Mouse (Mus musculus): ENCODE data around the gene Wdr47. TPM values are rescaled to one million over a fixed set of nuclear protein-coding genes. Genes with fewer than 3 reads are reported as not detected.

The Wdr47 gene
- polyA plus RNA-seq (2014; fragmentation: Illumina TruSeq; extraction: RNeasy Lipid Tissue Mini Kit (QIAGEN cat#74804); ENCODE audit: low read depth, low replicate concordance) = 14.8 TPM

DNA sequence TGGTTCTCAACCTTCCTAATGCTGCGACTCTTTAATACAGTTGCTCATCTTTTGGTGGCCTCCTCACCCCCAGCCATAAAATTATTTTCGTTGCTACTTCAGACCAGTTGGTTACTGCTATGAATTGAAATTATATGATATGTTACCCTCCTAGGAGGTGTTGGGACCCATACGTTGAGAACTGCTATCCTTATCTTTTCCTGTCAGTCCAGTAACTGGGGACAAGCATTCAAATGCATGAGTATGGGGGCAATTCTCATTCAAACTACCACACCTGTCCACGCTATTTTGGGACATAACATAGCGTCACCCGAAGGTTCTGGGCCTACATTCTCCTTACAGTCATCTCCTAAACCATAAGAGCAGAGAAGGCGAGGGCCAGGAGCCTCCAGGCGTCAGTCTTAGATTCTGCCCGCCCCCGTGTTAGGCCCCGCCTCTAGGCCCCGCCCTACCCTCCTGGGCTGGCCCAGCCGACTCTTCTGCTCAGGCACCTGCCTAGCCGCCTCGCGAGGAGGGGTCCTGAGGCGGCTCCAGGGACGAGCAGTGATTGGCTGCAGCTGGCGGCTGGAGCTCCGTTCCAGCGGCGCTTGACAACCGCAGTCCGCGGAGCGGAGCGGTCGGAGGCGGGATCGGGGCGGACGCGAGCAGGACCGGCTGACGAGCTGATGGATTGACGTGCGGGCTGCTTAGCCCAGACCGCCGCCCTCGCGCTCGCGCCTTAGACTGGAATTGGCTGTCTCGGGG, at the start of gene Wdr47:
Wdr47 (plus strand) TSS at position 494 of the 744 bp plus-strand sequence.

GRCm38 (mm10) chr3:108562133-108562730, 28.8 kb upstream of the Wdr47 start, which contains the start of gene Tmem167b:
Tmem167b (minus strand) TSS chr3:108562466.

GRCm38 (mm10) chr3:108571443-108572294, 19.4 kb upstream of the Wdr47 start, which contains the start of gene Taf13:
Taf13 (plus strand) TSS chr3:108571698.

DNA sequence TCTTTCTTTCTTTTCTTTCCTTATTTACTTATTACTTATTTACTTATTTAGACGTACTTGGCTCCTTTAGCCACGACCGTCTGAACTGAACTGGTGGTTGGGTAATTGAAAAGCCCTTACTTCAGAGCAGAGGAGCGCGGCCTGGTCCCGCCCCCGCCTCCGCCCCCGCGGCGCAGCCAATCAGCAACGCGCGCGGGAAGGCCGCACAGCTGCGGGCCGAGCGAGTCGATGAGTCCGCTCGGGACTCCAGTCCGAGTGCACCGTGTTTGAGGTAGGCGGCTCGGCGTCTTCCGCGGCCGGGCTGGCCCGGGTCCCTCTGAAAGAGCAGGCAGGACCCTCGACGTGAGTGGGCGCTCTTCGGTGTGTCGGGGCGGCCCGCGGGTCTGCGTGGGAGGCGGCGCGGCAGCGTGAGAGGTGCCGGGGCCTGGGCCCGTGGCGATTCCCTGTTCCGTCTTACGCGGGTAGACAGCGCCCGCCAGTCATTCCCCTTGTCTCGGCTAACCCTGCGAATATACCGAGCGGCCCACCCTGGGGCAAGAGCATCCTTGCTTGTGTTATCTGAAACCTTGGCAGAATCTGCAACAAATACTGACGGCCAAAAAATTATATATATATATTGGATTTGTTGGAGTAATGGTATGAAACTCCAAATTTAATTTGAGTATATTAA, 62.8 kb downstream of the Wdr47 start, which contains the start of gene Clcc1:
Clcc1 (plus strand) TSS at position 204 of the 670 bp plus-strand sequence.

Other genes starting within 250 kb of the Wdr47 start
- gene Mybphl, start 226.4 kb upstream of the Wdr47 start, polyA plus RNA-seq (2014; fragmentation: Illumina TruSeq; extraction: RNeasy Lipid Tissue Mini Kit (QIAGEN cat#74804); ENCODE audit: low read depth, low replicate concordance) = not detected
- 1.3 TPM for gene Psrc1, start 207.4 kb upstream of the Wdr47 start, polyA plus RNA-seq (2014; fragmentation: Illumina TruSeq; extraction: RNeasy Lipid Tissue Mini Kit (QIAGEN cat#74804); ENCODE audit: low read depth, low replicate concordance)
- 20.4 TPM for gene Celsr2, start 175.7 kb upstream of the Wdr47 start, polyA plus RNA-seq (2014; fragmentation: Illumina TruSeq; extraction: RNeasy Lipid Tissue Mini Kit (QIAGEN cat#74804); ENCODE audit: low read depth, low replicate concordance)
- gene Sars, start 146.1 kb upstream of the Wdr47 start, polyA plus RNA-seq (2014; fragmentation: Illumina TruSeq; extraction: RNeasy Lipid Tissue Mini Kit (QIAGEN cat#74804); ENCODE audit: low read depth, low replicate concordance) = 113 TPM
- 10.9 TPM for gene 1700013F07Rik, start 57.1 kb upstream of the Wdr47 start, polyA plus RNA-seq (2014; fragmentation: Illumina TruSeq; extraction: RNeasy Lipid Tissue Mini Kit (QIAGEN cat#74804); ENCODE audit: low read depth, low replicate concordance)
- gene 5330417C22Rik, start 54.7 kb upstream of the Wdr47 start, polyA plus RNA-seq (2014; fragmentation: Illumina TruSeq; extraction: RNeasy Lipid Tissue Mini Kit (QIAGEN cat#74804); ENCODE audit: low read depth, low replicate concordance) = 2.5 TPM
- gene Tmem167b, start 28.8 kb upstream of the Wdr47 start, polyA plus RNA-seq (2014; fragmentation: Illumina TruSeq; extraction: RNeasy Lipid Tissue Mini Kit (QIAGEN cat#74804); ENCODE audit: low read depth, low replicate concordance) = 51.1 TPM
- gene Taf13, start 19.6 kb upstream of the Wdr47 start, polyA plus RNA-seq (2014; fragmentation: Illumina TruSeq; extraction: RNeasy Lipid Tissue Mini Kit (QIAGEN cat#74804); ENCODE audit: low read depth, low replicate concordance) = 30.4 TPM
- gene Clcc1, start 62.6 kb downstream of the Wdr47 start, polyA plus RNA-seq (2014; fragmentation: Illumina TruSeq; extraction: RNeasy Lipid Tissue Mini Kit (QIAGEN cat#74804); ENCODE audit: low read depth, low replicate concordance) = 54.4 TPM
- 3.9 TPM for gene Gpsm2, start 131.0 kb downstream of the Wdr47 start, polyA plus RNA-seq (2014; fragmentation: Illumina TruSeq; extraction: RNeasy Lipid Tissue Mini Kit (QIAGEN cat#74804); ENCODE audit: low read depth, low replicate concordance)
- 0.37 TPM for gene Aknad1, start 148.4 kb downstream of the Wdr47 start, polyA plus RNA-seq (2014; fragmentation: Illumina TruSeq; extraction: RNeasy Lipid Tissue Mini Kit (QIAGEN cat#74804); ENCODE audit: low read depth, low replicate concordance)
- gene Stxbp3, start 249.2 kb downstream of the Wdr47 start, polyA plus RNA-seq (2014; fragmentation: Illumina TruSeq; extraction: RNeasy Lipid Tissue Mini Kit (QIAGEN cat#74804); ENCODE audit: low read depth, low replicate concordance) = 47.8 TPM

Data from adipose tissue, adult 10 weeks (tissue).